Mouse (Mus musculus) thymus, adult 2 months (tissue): ENCODE measurements at regions not wholly inside any gene's neighbourhood (a gene's known extent, or its start where the extent isn't known, plus 50 kb on each side); places are given as distances from the start of the nearest gene placed in this dataset.

ENCODE experiments used
- DNase-seq: peaks from one replicate; pipeline ENCODE4 v3.0.0; 2021
- H3K27ac ChIP-seq: fragments of 200-500 bp; 2 replicates; pipeline ENCODE4 v1.5.1; 2012; ENCODE audit warnings: low read length, control low read depth; ENCODE audit not compliant: control insufficient read depth, insufficient read depth
- H3K27me3 ChIP-seq: fragments of 200-500 bp; 2 replicates; pipeline ENCODE4 v1.6.1; 2012; ENCODE audit warnings: mild to moderate bottlenecking, low read length, moderate library complexity, mixed read lengths; ENCODE audit not compliant: control insufficient read depth, insufficient read depth
- H3K36me3 ChIP-seq: fragments of 200-500 bp; 2 replicates; pipeline ENCODE4 v1.6.1; 2012; ENCODE audit warnings: mild to moderate bottlenecking, low read length, moderate library complexity; ENCODE audit not compliant: control insufficient read depth, insufficient read depth
- H3K4me1 ChIP-seq: fragments of 200-500 bp; replicated peaks from 2 replicates; pipeline ENCODE4 v1.6.1; 2012; ENCODE audit warnings: low read length; ENCODE audit not compliant: control insufficient read depth, insufficient read depth
- H3K4me3 ChIP-seq: fragments of 200-500 bp; 2 replicates; pipeline ENCODE4 v1.5.1; 2012; ENCODE audit warnings: mild to moderate bottlenecking, low read length, control low read depth, moderate library complexity; ENCODE audit not compliant: control insufficient read depth, insufficient read depth
- CTCF ChIP-seq: fragments of 200-500 bp; IDR thresholded peaks from 2 replicates; pipeline ENCODE4 v1.5.1; 2012; ENCODE audit warnings: mild to moderate bottlenecking, control low read depth, low read length, moderate library complexity, borderline replicate concordance; ENCODE audit not compliant: control insufficient read depth, poor library complexity, insufficient read depth; ENCODE audit errors: extremely low read depth
- POLR2A ChIP-seq: fragments of 200-500 bp; IDR thresholded peaks from 2 replicates; pipeline ENCODE4 v1.6.1; 2012; ENCODE audit warnings: mild to moderate bottlenecking, low read length, control low read depth, moderate library complexity; ENCODE audit not compliant: control insufficient read depth, poor library complexity, insufficient read depth; ENCODE audit errors: extremely low read depth
- WGBS: fragments of 180-500 bp; shearing (Covaris S2); methylation state at CpG from one replicate; pipeline ENCODE4 v1.1.7; 2018; 5-methylcytosine and 5-hydroxymethylcytosine counted together

DNA sequence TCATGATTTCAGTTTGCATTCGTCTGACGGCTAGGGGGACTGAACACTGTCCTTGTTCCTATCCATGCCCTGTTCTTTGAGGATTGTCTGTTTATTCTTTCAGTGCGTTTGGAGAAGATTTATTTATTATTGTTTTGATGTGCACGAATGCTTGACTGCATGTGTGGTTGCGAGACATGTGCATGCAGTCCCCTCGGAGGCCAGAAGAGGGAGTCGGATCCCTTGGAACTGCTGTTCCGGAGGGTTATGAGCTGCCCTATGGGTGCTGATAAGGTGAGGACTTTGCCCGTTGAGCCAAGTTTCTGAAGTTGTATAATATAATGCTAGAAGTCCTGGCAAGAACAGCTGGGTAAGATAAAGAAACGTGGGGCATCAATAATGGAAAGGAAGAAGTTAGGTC is 519.9 kb downstream of the Rnf144b start:
- H3K4me3 ChIP-seq = no peak overlapping the region
- TF ChIP-seq CTCF = no peak
- TF ChIP-seq POLR2A = no peak
- no peaks in the 10 kb centered on the region for H3K4me1 ChIP-seq
- WGBS = 91% methylated on average over 10 of the region's 10 CpGs
- H3K27me3 ChIP-seq = no peaks in the 10 kb centered on the region
- no peaks in the 10 kb centered on the region for H3K36me3 ChIP-seq
- no peak overlapping the region for H3K27ac ChIP-seq
- no peak for DNase-seq

DNA sequence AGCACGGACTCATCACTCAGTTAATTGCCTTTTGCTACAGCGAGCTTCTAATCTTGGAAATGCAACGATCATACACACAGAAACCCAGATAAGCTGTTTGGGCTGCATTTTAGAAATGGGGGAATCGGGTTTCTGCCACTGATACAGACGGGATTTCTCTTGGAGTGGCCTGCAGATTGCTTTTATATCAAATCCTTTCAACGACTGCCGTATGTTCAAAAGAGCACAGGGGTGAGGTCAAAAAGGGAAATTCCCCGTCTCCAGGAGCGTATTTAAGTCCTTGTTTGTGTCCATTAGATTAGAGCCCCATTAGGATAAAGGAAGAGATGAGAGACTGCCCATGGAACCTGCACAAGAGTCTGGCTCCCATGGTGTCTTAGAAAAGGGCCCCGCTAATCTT is 522.6 kb downstream of the Rnf144b start:
- no peaks in the 10 kb centered on the region for H3K4me1 ChIP-seq
- H3K27ac ChIP-seq = no peak overlapping the region
- DNase-seq = no peak
- WGBS = 92% methylated on average over 10 of the region's 10 CpGs
- H3K27me3 ChIP-seq = no peaks in the 10 kb centered on the region
- no peak overlapping the region for H3K4me3 ChIP-seq
- TF ChIP-seq POLR2A (no peak), CTCF (no peak)
- H3K36me3 ChIP-seq = no peaks in the 10 kb centered on the region

- TF ChIP-seq POLR2A = no peak
- no peak for TF ChIP-seq CTCF
- no peak for DNase-seq
- WGBS = 73% methylated on average over 5 of the region's 5 CpGs
- Histone ChIP-seq H3K36me3 (no peaks in the 10 kb centered on the region), H3K27ac (no peak overlapping the region), H3K4me1 (no peaks in the 10 kb centered on the region), H3K4me3 (no peak overlapping the region), H3K27me3 (no peaks in the 10 kb centered on the region)
These were observed 525.2 kb downstream of the Rnf144b start for GRCm38 (mm10) chr13:47647693-47648092.

GRCm38 (mm10) chr13:47650093-47650492 is 527.6 kb downstream of the Rnf144b start:
- Histone ChIP-seq H3K36me3 (no peaks in the 10 kb centered on the region), H3K4me3 (no peak overlapping the region), H3K27me3 (no peaks in the 10 kb centered on the region), H3K27ac (no peak overlapping the region), H3K4me1 (no peaks in the 10 kb centered on the region)
- 90% methylated on average over 13 of the region's 13 CpGs for WGBS
- DNase-seq = no peak
- TF ChIP-seq CTCF (no peak), POLR2A (no peak)

- Histone ChIP-seq H3K4me3 (no peak overlapping the region), H3K4me1 (no peaks in the 10 kb centered on the region), H3K36me3 (no peaks in the 10 kb centered on the region), H3K27ac (no peak overlapping the region), H3K27me3 (no peaks in the 10 kb centered on the region)
- TF ChIP-seq POLR2A = no peak
- TF ChIP-seq CTCF = no peak
- no peak for DNase-seq
- WGBS = 60% methylated on average over 3 of the region's 3 CpGs
These were observed 544.0 kb downstream of the Rnf144b start for GRCm38 (mm10) chr13:47666470-47666869.

GRCm38 (mm10) chr13:47666956-47667701 is 544.7 kb downstream of the Rnf144b start:
- WGBS = 35% methylated on average over 13 of the region's 13 CpGs
- TF ChIP-seq CTCF (peak; percentile 32; the same call in 1 of the 2 replicates), POLR2A (no peak)
- no peak overlapping the region for H3K27ac ChIP-seq

More at GRCm38 (mm10) chr13:47666956-47667701, 544.7 kb downstream of the Rnf144b start:
- H3K36me3 ChIP-seq = no peaks in the 10 kb centered on the region
- peak; percentile 16 for DNase-seq
- H3K4me3 ChIP-seq = no peak overlapping the region
- no peaks in the 10 kb centered on the region for H3K4me1 ChIP-seq
- H3K27me3 ChIP-seq = no peaks in the 10 kb centered on the region
